Mouse (Mus musculus) lung, postnatal 0 days (tissue): ENCODE results near the gene Prkg2. TPM values are rescaled to one million over a fixed set of nuclear protein-coding genes. Genes with fewer than 3 reads are reported as not detected.

Experiments used
- ATAC-seq: fragments of 200-750 bp; cut with Nextera tagmentation; 2 replicates; pipeline ENCODE4 v1.8.0; 2017; ENCODE audit warnings: moderate library complexity
- DNase-seq: peaks from one replicate; pipeline ENCODE4 v3.0.0-alpha.2; 2016; ENCODE audit warnings: low spot score
- H3K27ac ChIP-seq: fragments of 300-500 bp; sonication (generic); 2 replicates; pipeline ENCODE4 v1.5.1; 2014; ENCODE audit warnings: antibody characterized with exemption, mild to moderate bottlenecking, low read length, mixed read lengths
- H3K27me3 ChIP-seq: fragments of 300-500 bp; sonication (generic); replicated peaks from 2 replicates; pipeline ENCODE4 v1.6.1; 2014; ENCODE audit warnings: low read length, mixed read lengths; ENCODE audit not compliant: insufficient read depth
- H3K36me3 ChIP-seq: fragments of 300-500 bp; sonication (generic); 2 replicates; pipeline ENCODE4 v1.6.1; 2014; ENCODE audit warnings: low read length, mixed read lengths; ENCODE audit not compliant: insufficient read depth
- H3K4me1 ChIP-seq: fragments of 300-500 bp; sonication (generic); 2 replicates; pipeline ENCODE4 v1.6.1; 2014; ENCODE audit warnings: antibody characterized with exemption, low read depth, low read length, mixed read lengths; ENCODE audit not compliant: insufficient read depth
- H3K4me2 ChIP-seq: fragments of 300-500 bp; sonication (generic); replicated peaks from 2 replicates; pipeline ENCODE4 v1.6.1; 2014; ENCODE audit warnings: low read depth, mild to moderate bottlenecking, low read length, moderate library complexity, mixed read lengths
- H3K4me3 ChIP-seq: fragments of 300-500 bp; sonication (generic); 2 replicates; pipeline ENCODE4 v1.5.1; 2014; ENCODE audit warnings: low read depth, low read length
- H3K9ac ChIP-seq: fragments of 300-500 bp; sonication (generic); replicated peaks from 2 replicates; pipeline ENCODE4 v1.6.1; 2014; ENCODE audit warnings: low read depth, mild to moderate bottlenecking
- H3K9me3 ChIP-seq: fragments of 300-500 bp; sonication (generic); 2 replicates; pipeline ENCODE4 v1.6.1; 2016; ENCODE audit warnings: low read length, mixed read lengths
- CTCF ChIP-seq: IDR thresholded peaks from 2 replicates; pipeline ENCODE4 v1.5.1; 2016; ENCODE audit warnings: antibody characterized with exemption, mild to moderate bottlenecking
- EP300 ChIP-seq: IDR thresholded peaks from 2 replicates; pipeline ENCODE4 v1.6.1; 2016; ENCODE audit warnings: antibody characterized with exemption, mild to moderate bottlenecking, control low read depth
- WGBS: fragments of 180-500 bp; shearing (Covaris S2); extraction: QIAGEN DNeasy Blood & Tissue Kit; methylation state at CpG from one replicate; pipeline ENCODE4 v1.1.7; 2014; 5-methylcytosine and 5-hydroxymethylcytosine counted together
- polyA plus RNA-seq: library from polyadenylated mRNA; unstranded; fragments of >200 nt; fragmentation: Nextera tagmentation; extraction: Ambion mirVana; gene quantifications from 2 replicates; pipeline ENCODE4 v1.2.1, GENCODE M21; 2015

The Prkg2 gene
- polyA plus RNA-seq, 1 experiment from 2014 or later: 9.2 TPM

GRCm38 (mm10) chr5:98965139-98965538 is 72.0 kb downstream of the Prkg2 start:
- no peak overlapping the region for H3K4me2 ChIP-seq
- no peaks in the 10 kb centered on the region for H3K36me3 ChIP-seq
- no peak overlapping the region for H3K4me3 ChIP-seq
- H3K27me3 ChIP-seq: no peaks in the 10 kb centered on the region
- H3K27ac ChIP-seq: no peak overlapping the region
- DNase-seq (no peak), ATAC-seq (no peak)
- 34% methylated on average over 4 of the region's 4 CpGs for WGBS
- no peak overlapping the region for H3K9ac ChIP-seq
- H3K9me3 ChIP-seq: no peaks in the 10 kb centered on the region
- TF ChIP-seq EP300 (no peak), CTCF (no peak)
- H3K4me1 ChIP-seq: no peaks in the 10 kb centered on the region

GRCm38 (mm10) chr5:98964367-98964766 is 72.8 kb downstream of the Prkg2 start:
- ATAC-seq: no peak
- Histone ChIP-seq H3K27ac (no peak overlapping the region), H3K9me3 (no peaks in the 10 kb centered on the region), H3K4me3 (no peak overlapping the region), H3K4me2 (no peak overlapping the region), H3K4me1 (no peaks in the 10 kb centered on the region), H3K36me3 (no peaks in the 10 kb centered on the region), H3K9ac (no peak overlapping the region), H3K27me3 (no peaks in the 10 kb centered on the region)
- no peak for DNase-seq
- no peak for TF ChIP-seq CTCF
- TF ChIP-seq EP300: no peak
- 28% methylated on average over 6 of the region's 6 CpGs for WGBS

DNA sequence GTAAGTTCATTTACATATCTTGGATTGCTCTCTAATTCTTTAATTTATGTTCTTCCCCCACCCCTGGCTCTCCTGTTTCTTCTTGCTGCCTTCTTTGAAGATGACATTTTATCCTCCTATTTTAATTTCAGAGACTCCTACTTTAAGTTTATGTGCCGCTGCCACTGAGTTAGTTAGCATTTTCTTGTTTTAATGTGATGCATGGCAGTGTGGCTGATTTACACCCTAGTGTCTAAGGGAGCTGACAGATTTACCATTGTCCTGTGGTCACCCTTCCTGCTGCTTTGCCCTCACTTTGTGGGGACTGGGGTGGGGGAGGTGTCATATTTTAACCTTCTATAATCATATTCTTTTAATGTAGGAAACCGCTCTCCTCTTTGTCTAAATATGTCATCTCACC is 74.7 kb downstream of the Prkg2 start:
- no peak for ATAC-seq
- whole genome bisulfite sequencing: 53% methylated on average over 2 of the region's 2 CpGs
- no peak for DNase-seq

DNA sequence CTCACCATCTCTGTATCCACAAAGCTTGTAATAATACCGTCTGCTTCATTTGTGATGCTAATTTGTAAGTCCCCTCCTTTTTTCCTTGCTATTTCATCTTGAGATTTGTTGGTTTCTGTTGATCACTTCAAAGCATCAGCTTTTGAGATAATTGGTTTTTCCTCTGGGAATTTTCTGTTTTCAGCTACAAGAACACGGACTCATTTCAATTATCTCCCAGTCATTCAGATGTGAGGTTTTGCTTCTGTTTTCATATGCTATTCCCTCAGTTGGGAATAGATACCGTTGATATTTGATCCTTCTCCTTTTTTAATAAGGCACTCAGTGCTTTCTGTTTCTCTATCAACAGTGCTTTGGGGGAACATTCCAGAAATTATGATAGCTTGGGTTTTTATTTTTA is 81.6 kb downstream of the Prkg2 start:
- DNase-seq (no peak), ATAC-seq (no peak)
- Histone ChIP-seq H3K27me3 (no peaks in the 10 kb centered on the region), H3K9me3 (no peaks in the 10 kb centered on the region), H3K36me3 (no peaks in the 10 kb centered on the region), H3K4me1 (no peaks in the 10 kb centered on the region), H3K9ac (no peak overlapping the region), H3K27ac (no peak overlapping the region), H3K4me3 (no peak overlapping the region), H3K4me2 (no peak overlapping the region)
- TF ChIP-seq CTCF: no peak
- 76% methylated on average over 3 of the region's 3 CpGs for WGBS

More for the DNA sequence above, 74.7 kb downstream of the Prkg2 start:
- TF ChIP-seq CTCF (no peak), EP300 (no peak)
- H3K4me2 ChIP-seq: no peak overlapping the region
- no peak overlapping the region for H3K9ac ChIP-seq
- no peaks in the 10 kb centered on the region for H3K9me3 ChIP-seq
- H3K27ac ChIP-seq: no peak overlapping the region
- no peak overlapping the region for H3K4me3 ChIP-seq
- no peaks in the 10 kb centered on the region for H3K4me1 ChIP-seq
- no peaks in the 10 kb centered on the region for H3K36me3 ChIP-seq
- H3K27me3 ChIP-seq: no peaks in the 10 kb centered on the region

DNA sequence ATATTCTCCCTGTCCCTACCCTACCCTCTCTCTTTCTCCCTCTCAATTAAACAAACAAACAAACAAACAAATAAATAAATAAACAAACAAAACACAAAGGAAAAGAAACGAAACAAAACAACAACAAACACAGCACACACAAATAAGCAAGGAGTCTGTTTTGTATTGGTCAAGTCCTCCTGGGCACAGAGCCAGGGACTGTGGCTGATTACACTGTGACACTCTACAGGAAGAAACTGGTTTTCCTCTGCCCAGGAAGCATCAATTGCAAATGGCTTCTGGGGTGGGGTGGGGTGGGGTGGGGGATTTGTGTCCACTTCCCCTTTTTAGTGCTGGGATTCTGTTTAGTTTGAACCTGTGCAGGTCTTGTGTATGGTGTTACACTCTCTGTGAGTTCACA is 83.8 kb downstream of the Prkg2 start:
- DNase-seq: peak; percentile 12
- no peaks in the 10 kb centered on the region for H3K36me3 ChIP-seq
- H3K27ac ChIP-seq: no peak overlapping the region
- no peaks in the 10 kb centered on the region for H3K9me3 ChIP-seq
- H3K4me2 ChIP-seq: no peak overlapping the region
- ATAC-seq: no peak
- TF ChIP-seq CTCF (no peak), EP300 (no peak)
- no peak overlapping the region for H3K9ac ChIP-seq
- no peaks in the 10 kb centered on the region for H3K4me1 ChIP-seq
- 24% methylated on average over 1 of the region's 1 CpGs for WGBS
- H3K27me3 ChIP-seq: no peaks in the 10 kb centered on the region
- H3K4me3 ChIP-seq: no peak overlapping the region

- H3K27me3 ChIP-seq: no peaks in the 10 kb centered on the region
- no peak overlapping the region for H3K4me3 ChIP-seq
- 73% methylated on average over 4 of the region's 4 CpGs for WGBS
- H3K4me1 ChIP-seq: no peaks in the 10 kb centered on the region
- H3K4me2 ChIP-seq: no peak overlapping the region
- DNase-seq: no peak
- H3K9me3 ChIP-seq: no peaks in the 10 kb centered on the region
- no peak overlapping the region for H3K27ac ChIP-seq
- ATAC-seq: no peak
- H3K36me3 ChIP-seq: no peaks in the 10 kb centered on the region
- no peak overlapping the region for H3K9ac ChIP-seq
- no peak for TF ChIP-seq CTCF
- TF ChIP-seq EP300: no peak
Observed at GRCm38 (mm10) chr5:98951566-98951965, 85.6 kb downstream of the Prkg2 start.

DNA sequence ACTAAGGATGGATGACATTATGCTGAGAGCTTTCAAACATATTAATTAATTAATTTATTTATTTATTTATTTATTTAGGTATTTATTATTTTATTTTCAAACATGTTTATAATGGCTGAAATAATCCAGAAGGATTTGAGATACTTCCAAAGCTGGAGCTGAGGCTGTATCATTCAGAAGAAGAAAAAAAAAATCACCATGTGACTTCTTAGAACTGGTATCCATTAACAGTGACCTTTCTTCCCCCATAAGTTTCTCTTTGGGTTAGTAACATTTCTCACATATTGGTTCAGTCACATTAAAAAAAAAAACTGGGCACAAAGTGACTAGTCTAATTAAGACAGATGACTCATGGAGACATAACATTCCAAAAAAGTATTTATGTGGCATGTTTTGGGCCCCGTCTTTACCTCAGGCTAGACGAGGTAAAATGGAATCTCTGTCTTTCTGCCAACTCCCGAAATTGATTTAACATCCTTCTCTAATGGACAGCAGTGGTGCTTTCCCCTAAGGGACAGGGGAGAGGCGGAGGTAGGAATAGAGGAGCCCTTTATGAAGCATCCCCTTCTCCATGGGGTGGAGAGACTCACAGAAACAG is 86.6 kb downstream of the Prkg2 start:
- no peaks in the 10 kb centered on the region for H3K4me1 ChIP-seq
- H3K9ac ChIP-seq: no peak overlapping the region
- ATAC-seq (no peak), DNase-seq (peak; percentile 5)
- no peak overlapping the region for H3K27ac ChIP-seq
- 74% methylated on average over 4 of the region's 4 CpGs for WGBS
- no peak overlapping the region for H3K4me3 ChIP-seq
- no peaks in the 10 kb centered on the region for H3K27me3 ChIP-seq
- TF ChIP-seq CTCF (no peak), EP300 (no peak)
- H3K9me3 ChIP-seq: no peaks in the 10 kb centered on the region
- H3K36me3 ChIP-seq: no peaks in the 10 kb centered on the region
- no peak overlapping the region for H3K4me2 ChIP-seq
